Mouse (Mus musculus) limb, embryonic 14.5 days (tissue): ENCODE results near the gene Spc24. TPM values are rescaled to one million over a fixed set of nuclear protein-coding genes. Genes with fewer than 3 reads are reported as not detected.

Experiments used
- ATAC-seq: fragments of 200-750 bp; cut with Nextera tagmentation; 2 replicates; pipeline ENCODE4 v1.8.0; 2017; ENCODE audit warnings: low read depth, moderate number of reproducible peaks, moderate TSS enrichment; ENCODE audit not compliant: low FRiP score
- DNase-seq: peaks from one replicate; pipeline ENCODE4 v3.0.0-alpha.2; 2015; ENCODE audit warnings: low spot score
- H3K27ac ChIP-seq: fragments of 300-500 bp; sonication (generic); replicated peaks from 2 replicates; pipeline ENCODE4 v1.5.1; 2014; ENCODE audit warnings: low read depth, mild to moderate bottlenecking, low read length, moderate library complexity, mixed read lengths
- H3K27me3 ChIP-seq: fragments of 300-500 bp; sonication (generic); 2 replicates; pipeline ENCODE4 v1.6.1; 2014; ENCODE audit warnings: low read length, mixed read lengths; ENCODE audit not compliant: control insufficient read depth, insufficient read depth
- H3K36me3 ChIP-seq: fragments of 300-500 bp; sonication (generic); 2 replicates; pipeline ENCODE4 v1.6.1; 2014; ENCODE audit warnings: mild to moderate bottlenecking, low read length, moderate library complexity, mixed read lengths; ENCODE audit not compliant: control insufficient read depth, insufficient read depth
- H3K4me1 ChIP-seq: fragments of 300-500 bp; sonication (generic); 2 replicates; pipeline ENCODE4 v1.6.1; 2014; ENCODE audit warnings: antibody characterized with exemption, low read length, mixed read lengths; ENCODE audit not compliant: control insufficient read depth, insufficient read depth
- H3K4me2 ChIP-seq: fragments of 300-500 bp; sonication (generic); replicated peaks from 2 replicates; pipeline ENCODE4 v1.6.1; 2014; ENCODE audit warnings: low read depth, mild to moderate bottlenecking, low read length, moderate library complexity; ENCODE audit not compliant: severe bottlenecking
- H3K4me3 ChIP-seq: fragments of 300-500 bp; sonication (generic); replicated peaks from 2 replicates; pipeline ENCODE4 v1.5.1; 2014; ENCODE audit warnings: low read length
- H3K9ac ChIP-seq: fragments of 300-500 bp; sonication (generic); 2 replicates; pipeline ENCODE4 v1.6.1; 2014; ENCODE audit warnings: mild to moderate bottlenecking, low read depth, low read length, moderate library complexity; ENCODE audit not compliant: severe bottlenecking
- H3K9me3 ChIP-seq: fragments of 300-500 bp; sonication (generic); 2 replicates; pipeline ENCODE4 v1.6.1; 2016; ENCODE audit warnings: low read length; ENCODE audit not compliant: control insufficient read depth
- POLR2A ChIP-seq: fragments of 200-500 bp; IDR thresholded peaks from 2 replicates; pipeline ENCODE4 v1.8.0; 2012; ENCODE audit warnings: inconsistent platforms, mild to moderate bottlenecking, moderate library complexity, borderline replicate concordance; ENCODE audit not compliant: insufficient read depth, insufficient read length; ENCODE audit errors: extremely low read depth
- WGBS: fragments of 180-500 bp; shearing (Covaris S2); extraction: QIAGEN DNeasy Blood & Tissue Kit; methylation state at CpG from one replicate; pipeline ENCODE4 v1.1.7; 2014; 5-methylcytosine and 5-hydroxymethylcytosine counted together
- polyA plus RNA-seq, 2 experiments: library from polyadenylated mRNA; depleted of rRNA in 1 of 2; stranded (reverse) in 1 of 2; unstranded in 1 of 2; fragments of >200 nt; fragmentation: Nextera tagmentation in 1 of 2; extraction: Ambion mirVana in 1 of 2; gene quantifications; 2 replicates each; pipeline versions ENCODE4 v1.2.1 to v1.2.3; 2012 to 2014

The Spc24 gene
- polyA plus RNA-seq, 2 experiments = 68.8 to 84.3 TPM

- Histone ChIP-seq H3K4me1 (peaks cover 17% of the 10 kb centered on the region), H3K36me3 (peaks cover 11% of the 10 kb centered on the region), H3K27ac (peak within 1 kb of the TSS; percentile 91), H3K27me3 (no peaks in the 10 kb centered on the region), H3K9me3 (no peaks in the 10 kb centered on the region), H3K4me3 (peak within 1 kb of the TSS; percentile 71), H3K4me2 (peak within 1 kb of the TSS; percentile 77), H3K9ac (peak within 1 kb of the TSS; percentile 59)
- TF ChIP-seq POLR2A = peak; percentile 80; the same call in 1 of the 2 replicates
- DNase-seq (peak; percentile 95), ATAC-seq (peak; percentile 88)
- WGBS = 0% methylated on average over 47 of the region's 47 CpGs
Measured at GRCm38 (mm10) chr9:21723377-21724146, 36.5 kb downstream of the Spc24 start, which contains the start of gene Ldlr. TSS of gene Ldlr (plus strand) at chr9:21723483.

GRCm38 (mm10) chr9:21721036-21721435, 39.1 kb downstream of the Spc24 start:
- Histone ChIP-seq H3K4me2 (no peak overlapping the region), H3K27ac (no peak overlapping the region), H3K4me1 (peaks cover 14% of the 10 kb centered on the region), H3K27me3 (no peaks in the 10 kb centered on the region), H3K9ac (no peak overlapping the region), H3K9me3 (no peaks in the 10 kb centered on the region), H3K4me3 (no peak overlapping the region), H3K36me3 (no peaks in the 10 kb centered on the region)
- ATAC-seq (no peak), DNase-seq (no peak)
- TF ChIP-seq POLR2A = no peak
- 72% methylated on average over 2 of the region's 2 CpGs for WGBS

- no peak for DNase-seq
- Histone ChIP-seq H3K4me1 (no peaks in the 10 kb centered on the region), H3K27ac (no peak overlapping the region), H3K36me3 (no peaks in the 10 kb centered on the region), H3K4me3 (no peak overlapping the region), H3K27me3 (no peaks in the 10 kb centered on the region), H3K9ac (no peak overlapping the region), H3K4me2 (no peak overlapping the region), H3K9me3 (no peaks in the 10 kb centered on the region)
- no peak for ATAC-seq
- WGBS = 89% methylated on average over 2 of the region's 2 CpGs
- TF ChIP-seq POLR2A = no peak
Measured at GRCm38 (mm10) chr9:21717015-21717414, 43.1 kb downstream of the Spc24 start.

GRCm38 (mm10) chr9:21715298-21715697, 44.8 kb downstream of the Spc24 start:
- no peak overlapping the region for H3K4me2 ChIP-seq

GRCm38 (mm10) chr9:21709340-21709739, 50.8 kb downstream of the Spc24 start:
- Histone ChIP-seq H3K9ac (no peak overlapping the region), H3K36me3 (peaks cover 41% of the 10 kb centered on the region), H3K4me2 (no peak overlapping the region), H3K27me3 (no peaks in the 10 kb centered on the region), H3K9me3 (no peaks in the 10 kb centered on the region), H3K27ac (no peak overlapping the region), H3K4me1 (no peaks in the 10 kb centered on the region), H3K4me3 (no peak overlapping the region)
- WGBS = 93% methylated on average over 3 of the region's 3 CpGs
- ATAC-seq (no peak), DNase-seq (no peak)
- no peak for TF ChIP-seq POLR2A

More at GRCm38 (mm10) chr9:21715298-21715697, 44.8 kb downstream of the Spc24 start:
- no peaks in the 10 kb centered on the region for H3K27me3 ChIP-seq
- no peak overlapping the region for H3K27ac ChIP-seq
- 68% methylated on average over 4 of the region's 4 CpGs for WGBS
- no peaks in the 10 kb centered on the region for H3K36me3 ChIP-seq
- H3K4me1 ChIP-seq = no peaks in the 10 kb centered on the region
- H3K9me3 ChIP-seq = no peaks in the 10 kb centered on the region
- ATAC-seq (no peak), DNase-seq (no peak)
- no peak overlapping the region for H3K9ac ChIP-seq
- TF ChIP-seq POLR2A = no peak
- H3K4me3 ChIP-seq = no peak overlapping the region
